Mouse (Mus musculus) granulocyte monocyte progenitor cell, adult 5-6 weeks (primary cell): Measurements from ENCODE around the gene Nudt15. TPM values are rescaled to one million over a fixed set of nuclear protein-coding genes. Genes with fewer than 3 reads are reported as not detected.
"Not testable (repeated sequence)": the region's sequence is repeated elsewhere in the genome, so short reads cannot be mapped to it uniquely, and the experiment has no call there.

ENCODE experiments used
- ATAC-seq: replicated peaks from 2 replicates; pipeline ENCODE4 v1.8.0; 2016; ENCODE audit warnings: mild to moderate bottlenecking, moderate TSS enrichment, inconsistent platforms; ENCODE audit not compliant: poor library complexity, severe bottlenecking
- total RNA-seq, 2 experiments: library from RNA; stranded (forward) in 1 of 2; stranded (reverse) in 1 of 2; fragments of 200-712, 200-1000 nt in 1 of 2; fragments of >200 nt in 1 of 2; fragmentation: Nextera tagmentation in 1 of 2; gene quantifications; 2 replicates each; pipeline ENCODE4 v1.2.3; 2014 to 2017

Nudt15 gene
- total RNA-seq (2014; fragmentation: Nextera tagmentation) = 0.09 and 4.1 TPM in 2 replicates
- 5.3 and 5.6 TPM in 2 replicates for total RNA-seq (2017)

DNA sequence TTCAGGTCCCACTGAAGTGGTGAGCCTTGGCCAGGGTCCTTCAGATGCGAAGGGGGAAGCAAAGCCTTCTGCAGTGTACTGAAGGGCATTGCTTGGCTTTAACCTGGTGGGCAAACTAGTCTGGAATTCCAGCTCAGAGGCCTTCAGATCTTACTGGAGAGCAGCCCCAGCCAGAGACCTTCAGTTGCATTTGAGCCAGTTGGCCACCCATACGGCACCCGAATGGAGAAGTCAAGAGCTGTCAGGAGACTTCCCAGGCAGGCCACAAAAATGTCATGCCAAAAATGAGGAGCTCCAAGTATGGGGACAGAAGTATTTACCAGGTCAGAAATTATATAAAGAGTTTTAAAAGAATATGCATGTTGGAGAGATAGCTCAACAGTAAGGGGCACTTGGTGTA lies at the start of gene Nudt15:
Gene Nudt15 (minus strand): TSS at position 192 of the 400 bp plus-strand sequence.
- ATAC-seq = no peak

- no peak for ATAC-seq
Measured at GRCm38 (mm10) chr14:73592166-73592565, 44.1 kb upstream of the Nudt15 start.

- no peak for ATAC-seq
Measured at GRCm38 (mm10) chr14:73588080-73588479, 40.0 kb upstream of the Nudt15 start.

DNA sequence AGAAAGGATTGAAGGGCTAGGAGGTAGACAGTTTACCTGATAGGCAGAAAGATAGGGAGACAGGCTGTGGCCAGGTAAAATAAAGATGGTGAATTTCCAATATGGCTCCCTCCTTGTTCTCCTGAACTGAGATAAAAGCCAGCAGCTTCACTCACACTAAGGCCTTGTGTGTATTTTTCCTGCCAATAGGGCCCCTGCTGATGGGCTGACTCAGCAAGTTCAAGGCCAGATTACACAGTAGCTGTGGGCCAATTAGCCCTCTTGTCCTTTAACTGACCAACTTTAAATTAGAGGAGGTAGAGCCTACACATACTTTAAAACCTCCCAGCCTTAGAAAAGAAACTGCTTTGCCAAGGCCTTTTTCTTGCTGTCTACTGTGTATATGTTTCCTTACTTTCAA lies 28.3 kb upstream of the Nudt15 start:
- no peak for ATAC-seq

DNA sequence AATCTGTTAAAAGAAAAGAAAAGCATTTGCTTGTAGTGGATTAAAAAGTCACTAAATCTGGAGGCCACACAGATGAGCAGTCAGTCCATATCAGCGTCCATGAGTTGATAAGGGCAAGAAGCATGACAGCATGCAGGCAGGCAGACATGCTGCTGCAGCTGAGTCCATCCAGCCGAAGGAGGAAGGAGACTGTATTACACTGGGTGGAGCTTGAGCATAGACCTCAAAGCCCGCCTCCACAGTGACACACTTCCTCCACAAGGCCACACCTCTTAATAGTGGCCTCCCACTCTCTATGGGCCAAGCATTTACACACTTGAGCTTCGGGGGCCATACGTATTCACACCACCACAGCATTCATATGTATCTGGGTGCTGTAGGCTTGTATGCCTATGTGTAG lies 26.0 kb upstream of the Nudt15 start:
- ATAC-seq = 0 out of 2 replicates have a peak, but pooled peaks have one; percentile 20

GRCm38 (mm10) chr14:73571143-73571542 lies 23.1 kb upstream of the Nudt15 start:
- ATAC-seq = no peak

DNA sequence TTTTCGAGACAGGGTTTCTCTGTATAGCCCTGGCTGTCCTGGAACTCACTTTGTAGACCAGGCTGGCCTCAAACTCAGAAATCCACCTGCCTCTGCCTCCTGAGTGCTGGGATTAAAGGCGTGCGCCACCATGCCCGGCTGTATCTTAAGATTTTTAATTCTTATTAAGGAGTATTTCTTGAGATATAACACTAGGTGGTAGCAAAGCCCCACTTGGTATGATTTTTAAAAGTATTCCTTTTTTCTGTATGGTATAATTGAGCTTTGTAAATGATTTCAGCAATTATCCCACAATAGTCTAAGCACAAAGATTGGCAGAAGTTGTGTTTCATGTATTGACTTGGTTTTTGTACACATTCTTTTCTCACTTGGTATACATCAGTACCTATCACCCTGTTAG lies 21.8 kb upstream of the Nudt15 start:
- not testable (repeated sequence) for ATAC-seq

DNA sequence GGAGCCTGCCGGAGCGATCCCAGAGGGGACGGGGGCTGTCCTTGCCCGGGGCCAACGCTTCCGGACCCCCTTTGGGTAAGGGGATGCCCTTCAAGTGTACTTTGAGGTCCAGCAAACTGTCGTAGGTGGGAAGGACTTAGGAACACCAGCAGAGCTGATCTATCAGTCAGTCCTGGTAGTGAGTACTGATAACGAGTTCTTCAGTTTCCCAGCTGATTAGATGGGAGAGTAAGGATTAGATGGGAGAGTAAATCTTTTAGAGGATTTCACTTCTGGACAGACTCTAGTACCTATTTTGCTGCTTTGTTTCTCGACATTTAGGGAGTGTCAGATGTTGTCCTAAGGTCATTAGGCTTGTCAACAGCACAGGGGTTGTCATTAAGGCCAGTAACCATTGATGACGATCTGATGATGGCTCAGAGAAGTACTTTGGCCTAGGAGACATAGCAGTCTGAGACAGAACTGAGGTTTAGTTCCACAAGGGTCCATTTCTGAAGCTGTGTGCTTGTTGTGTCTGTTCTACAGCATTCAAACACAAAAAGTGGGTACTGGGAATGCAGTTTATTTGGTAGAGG lies 5.2 kb upstream of the Nudt15 start:
- no peak for ATAC-seq

GRCm38 (mm10) chr14:73552341-73553121 lies 4.5 kb upstream of the Nudt15 start:
- peak; percentile 98 for ATAC-seq

DNA sequence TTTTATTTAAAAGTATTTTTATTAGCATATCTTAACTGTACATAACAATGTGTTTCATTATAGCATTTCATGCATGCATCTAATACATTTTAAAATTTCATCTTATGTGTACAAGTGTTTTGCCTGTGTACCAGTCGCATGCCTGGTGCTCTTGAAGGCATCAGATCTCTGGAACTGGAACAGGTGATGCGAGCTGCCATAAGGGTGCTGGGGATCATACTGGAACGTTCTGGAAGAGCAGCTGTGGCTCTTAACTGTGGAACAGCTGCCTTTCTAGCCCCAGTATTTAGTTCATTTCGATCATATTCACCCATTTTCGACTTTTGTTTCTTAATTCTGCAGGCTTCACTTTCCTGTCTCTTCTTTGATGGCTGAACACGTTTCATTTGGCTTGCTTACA lies 3.1 kb upstream of the Nudt15 start:
- no peak for ATAC-seq

GRCm38 (mm10) chr14:73550732-73551131 lies 2.7 kb upstream of the Nudt15 start:
- ATAC-seq = no peak

DNA sequence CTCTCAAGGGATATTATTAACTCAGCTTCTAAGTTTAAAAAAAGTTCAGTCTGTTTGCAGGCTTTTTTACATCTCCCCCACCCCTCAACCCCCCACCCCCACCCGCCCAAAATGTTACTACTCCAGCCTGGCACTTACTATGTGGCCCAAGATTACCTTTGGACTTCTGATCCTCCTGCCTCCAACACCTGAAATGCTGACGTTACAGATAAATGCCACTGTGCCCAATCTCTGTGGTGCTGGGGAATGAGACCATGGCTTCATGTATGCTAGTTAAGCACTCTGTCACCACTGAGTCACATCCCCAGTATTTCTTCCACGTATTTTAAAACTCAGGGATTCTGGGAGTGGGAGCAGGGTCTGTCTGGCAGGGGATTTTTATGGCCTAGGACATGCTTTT lies 2.2 kb upstream of the Nudt15 start:
- ATAC-seq = no peak

DNA sequence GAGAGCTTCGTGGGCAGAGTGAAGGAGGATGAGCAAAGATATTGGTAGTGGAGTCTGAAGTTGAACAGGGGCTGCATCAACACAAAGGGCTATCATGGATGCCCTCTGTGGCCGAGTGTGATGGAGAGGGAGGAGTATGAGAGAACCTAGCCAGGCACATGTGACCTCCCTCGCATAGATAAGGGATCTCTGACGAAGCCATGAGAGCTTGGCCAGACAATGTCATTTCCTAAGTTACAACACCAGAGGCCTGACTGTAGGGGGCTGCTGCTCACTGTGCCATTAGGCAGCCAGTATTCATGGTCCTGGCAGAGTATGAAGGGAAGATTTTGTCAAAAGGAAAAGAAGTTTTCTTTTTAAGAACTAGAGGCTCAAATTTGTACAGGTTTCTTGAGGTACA lies 1.0 kb downstream of the Nudt15 start:
- ATAC-seq = peak; percentile 75

DNA sequence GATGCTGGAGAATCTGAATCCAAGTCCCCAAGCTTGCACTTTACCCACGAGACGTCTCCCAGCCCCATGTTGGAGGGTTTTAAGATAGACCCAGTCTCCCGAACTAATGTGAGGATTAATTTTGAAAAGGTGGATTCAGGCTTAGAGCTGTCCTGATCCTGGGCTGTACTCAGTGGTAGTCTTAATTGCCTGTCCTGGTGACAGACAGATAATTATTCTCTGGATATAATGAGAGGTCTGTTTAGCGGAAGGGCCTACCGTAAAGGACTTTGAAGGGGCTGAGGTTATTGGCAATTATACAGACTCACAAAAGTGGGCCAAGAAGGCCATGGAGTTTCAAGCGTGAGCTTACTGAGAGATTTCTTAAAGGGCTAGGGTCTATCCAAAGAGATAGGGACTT lies 4.3 kb downstream of the Nudt15 start:
- ATAC-seq = no peak

DNA sequence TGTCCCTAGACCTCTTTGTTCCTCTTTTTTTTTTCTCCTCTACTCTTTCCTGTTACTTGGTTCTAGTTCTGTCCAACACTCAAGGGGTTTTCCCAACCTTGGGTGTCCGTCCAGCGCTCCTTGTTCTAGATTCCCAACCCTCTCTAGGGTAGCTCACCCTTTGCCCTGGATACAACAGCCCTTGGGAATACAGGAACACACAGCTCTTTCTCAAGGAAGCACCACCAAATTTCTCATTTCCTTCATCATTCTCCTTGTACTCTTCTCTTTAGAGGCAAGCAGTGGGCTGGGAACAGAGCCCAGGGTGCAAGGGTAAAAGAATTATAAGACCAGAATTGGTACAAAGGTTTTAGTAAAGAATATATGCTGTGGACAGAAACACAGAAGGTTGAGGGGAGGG lies 12.4 kb downstream of the Nudt15 start:
- ATAC-seq = no peak

DNA sequence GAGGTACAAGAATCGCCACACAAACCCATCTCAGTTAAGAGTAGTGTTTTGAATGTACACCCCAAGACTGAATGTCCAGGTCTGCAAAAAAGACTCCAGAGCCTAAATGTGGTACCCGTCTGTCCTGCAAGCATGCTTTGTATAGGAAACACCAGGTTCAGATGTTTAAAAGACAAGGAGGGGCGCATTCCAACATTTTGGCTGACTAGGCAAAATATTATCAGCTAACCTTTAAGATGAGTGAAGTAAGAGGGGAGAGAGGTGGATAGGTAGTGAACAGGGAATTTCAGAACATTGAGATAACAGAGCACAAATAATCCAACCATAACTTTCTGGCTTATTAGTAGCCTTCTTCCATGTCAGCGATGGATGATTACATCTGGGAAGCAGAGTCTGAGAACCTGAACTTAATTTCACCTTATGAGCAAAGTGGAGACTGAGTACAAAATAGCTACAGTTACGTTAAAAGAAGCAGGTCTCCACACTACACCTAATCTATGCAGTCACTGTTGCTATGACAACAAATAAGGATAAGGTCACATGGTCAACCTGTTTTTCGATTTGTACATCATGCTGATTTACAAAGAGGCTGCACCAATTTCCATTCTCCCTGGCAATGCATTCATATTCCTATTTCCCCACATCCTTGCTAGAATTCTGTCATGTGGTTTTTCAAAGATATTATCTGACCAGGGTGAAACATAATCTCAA lies 14.1 kb downstream of the Nudt15 start:
- ATAC-seq = no peak

GRCm38 (mm10) chr14:73528661-73529060 lies 19.4 kb downstream of the Nudt15 start:
- not testable (repeated sequence) for ATAC-seq

DNA sequence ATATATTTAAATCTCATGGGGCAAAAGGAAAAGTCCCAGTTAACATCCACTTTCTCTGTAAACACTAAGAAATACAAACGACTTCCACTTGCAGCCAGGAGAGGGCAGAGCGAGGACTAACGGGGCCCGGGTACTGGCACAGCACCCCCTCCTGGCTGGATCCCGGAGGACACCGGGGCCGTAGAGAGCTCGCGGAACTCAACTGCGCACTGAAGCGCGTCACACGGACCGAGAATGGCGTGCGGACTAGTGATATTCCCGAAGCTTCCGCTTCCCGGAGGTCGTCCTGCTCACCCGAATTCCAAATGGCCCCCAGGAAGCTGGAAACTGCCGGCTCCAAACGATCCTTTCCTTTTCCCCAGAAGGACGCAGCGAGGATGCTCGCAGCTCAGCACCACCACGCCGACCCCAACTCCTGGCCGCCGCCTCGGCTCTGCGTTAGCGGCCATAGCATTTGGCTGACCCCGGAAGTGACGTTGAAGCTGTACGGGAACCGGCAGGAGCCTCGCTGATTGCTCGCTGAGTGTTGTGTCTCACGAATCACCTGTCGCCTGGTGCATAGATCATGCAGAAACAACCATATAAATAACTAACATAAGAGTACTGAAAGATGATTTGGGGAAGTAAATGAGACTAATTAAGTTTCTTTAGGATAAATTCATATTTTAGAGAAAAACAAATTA lies 23.1 kb downstream of the Nudt15 start, which contains the start of gene Sucla2:
Gene Sucla2 (plus strand): TSS at position 554 of the 683 bp plus-strand sequence.
- ATAC-seq = peak; percentile 99

GRCm38 (mm10) chr14:73524136-73524535 lies 23.9 kb downstream of the Nudt15 start:
- peak; percentile 28 for ATAC-seq

GRCm38 (mm10) chr14:73509765-73510423 lies 38.1 kb downstream of the Nudt15 start, which contains the start of gene Med4:
TSS of gene Med4 (plus strand) at chr14:73510025.
- peak; percentile 95 for ATAC-seq
